ENCODE assay signal across 9 mouse cellular contexts in genomic region chr9:51881386-51881785, GRCm38 (mm10).
DNase-seq lines count a peak whose midpoint lies in the region; ATAC-seq and TF ChIP-seq lines count a peak whose summit lies in the region.
"Had no signal": no experiment of that assay in that cellular context is flagged by ENCODE, and none has a peak within 500 bp of the region (broad histone marks: within the 10 kb centered on the region; RNA-seq: fewer than 3 reads in every experiment).

No protein-coding gene starts in this region.

- TF ChIP-seq POLR2A in cerebellum, adult 2 months (IDR thresholded peaks at IDR 0.05; ENCODE audit: borderline replicate concordance, insufficient read depth, low read length): no peak

- no peak overlapping the region for H3K27ac ChIP-seq in hindbrain, embryonic 11.5 days (ENCODE audit: low read depth, low read length)
- H3K27ac ChIP-seq in hindbrain, embryonic 16.5 days (ENCODE audit: low read depth, low read length): no peak overlapping the region
- H3K27ac ChIP-seq in embryonic facial prominence, embryonic 10.5 days (replicated peaks): peak overlapping the region; percentile 37; the same call in 1 of the 2 replicates
- no peak overlapping the region for H3K27ac ChIP-seq in cerebellum, adult 2 months (ENCODE audit: insufficient read depth, low read length)
- H3K27ac ChIP-seq in intestine, embryonic 16.5 days (ENCODE audit: low read length): no peak overlapping the region
- H3K27ac ChIP-seq: hindbrain, embryonic 15.5 days had no signal

- no peaks in the 10 kb centered on the region for H3K27me3 ChIP-seq in hindbrain, embryonic 11.5 days (ENCODE audit: control insufficient read depth, insufficient read depth, low read length)
- H3K27me3 ChIP-seq in hindbrain, embryonic 16.5 days (replicated peaks; ENCODE audit: control insufficient read depth, insufficient read depth, low read length): no peaks in the 10 kb centered on the region
- H3K27me3 ChIP-seq in embryonic facial prominence, embryonic 10.5 days (replicated peaks; ENCODE audit: low read depth, poor library complexity, severe bottlenecking): no peaks in the 10 kb centered on the region
- H3K27me3 ChIP-seq in cerebellum, adult 2 months (ENCODE audit: control insufficient read depth, insufficient read depth, low read length): no peaks in the 10 kb centered on the region
- no peaks in the 10 kb centered on the region for H3K27me3 ChIP-seq in intestine, embryonic 16.5 days (replicated peaks; ENCODE audit: control insufficient read depth, insufficient read depth, low read length)
- H3K27me3 ChIP-seq: hindbrain, embryonic 15.5 days had no signal

- H3K4me2 ChIP-seq in hindbrain, embryonic 11.5 days (replicated peaks; ENCODE audit: low read depth, low read length): no peak overlapping the region
- H3K4me2 ChIP-seq in hindbrain, embryonic 16.5 days (ENCODE audit: low read length): no peak overlapping the region
- H3K4me2 ChIP-seq in intestine, embryonic 16.5 days (ENCODE audit: low read depth, low read length): no peak overlapping the region
- H3K4me2 ChIP-seq: hindbrain, embryonic 15.5 days had no signal

- peak; percentile 17 for DNase-seq in hindbrain, embryonic 11.5 days (ENCODE audit: low spot score)
- peak; percentile 86 for DNase-seq in NIH3T3 (ENCODE audit: low read depth)
- peak; percentile 39 for DNase-seq in embryonic facial prominence, embryonic 10.5 days (ENCODE audit: low spot score)
- peak; percentile 12 to 60 for DNase-seq in left cerebral cortex, postnatal 25 days (ENCODE audit: low spot score in 2 of 2)
- DNase-seq in cerebellum, adult 2 months: no peak

- no peak for ATAC-seq in hindbrain, embryonic 11.5 days (ENCODE audit: low FRiP score)
- ATAC-seq in hindbrain, embryonic 16.5 days: no peak
- ATAC-seq in megakaryocyte-erythroid progenitor cell, adult 5-6 weeks (replicated peaks; ENCODE audit: low FRiP score, low TSS enrichment, poor library complexity, severe bottlenecking): no peak
- ATAC-seq in intestine, embryonic 16.5 days: no peak

- no peak for TF ChIP-seq CTCF in cerebellum, adult 2 months (IDR thresholded peaks at IDR 0.05; ENCODE audit: borderline replicate concordance, insufficient read depth, low read depth, low read length)

- H3K9ac ChIP-seq in hindbrain, embryonic 11.5 days (ENCODE audit: low read depth, low read length): no peak overlapping the region
- H3K9ac ChIP-seq in hindbrain, embryonic 16.5 days (ENCODE audit: low read depth, low read length): no peak overlapping the region
- H3K9ac ChIP-seq in intestine, embryonic 16.5 days (ENCODE audit: low read depth, low read length): no peak overlapping the region
- H3K9ac ChIP-seq: hindbrain, embryonic 15.5 days had no signal

- WGBS in hindbrain, embryonic 11.5 days: 48% methylated on average over 4 of the region's 4 CpGs
- 46% methylated on average over 4 of the region's 4 CpGs for WGBS in hindbrain, embryonic 16.5 days
- 41% methylated on average over 4 of the region's 4 CpGs for WGBS in embryonic facial prominence, embryonic 10.5 days
- 44% methylated on average over 4 of the region's 4 CpGs for WGBS in cerebellum, adult 2 months
- 29% methylated on average over 4 of the region's 4 CpGs for WGBS in intestine, embryonic 16.5 days

- no peak overlapping the region for H3K4me3 ChIP-seq in hindbrain, embryonic 11.5 days (ENCODE audit: low read depth, low read length)
- H3K4me3 ChIP-seq in hindbrain, embryonic 16.5 days (ENCODE audit: low read length): no peak overlapping the region
- no peak overlapping the region for H3K4me3 ChIP-seq in embryonic facial prominence, embryonic 10.5 days
- H3K4me3 ChIP-seq in cerebellum, adult 2 months (replicated peaks; ENCODE audit: insufficient read depth, low read depth, low read length): no peak overlapping the region
- H3K4me3 ChIP-seq in intestine, embryonic 16.5 days (ENCODE audit: low read length): no peak overlapping the region
- H3K4me3 ChIP-seq: hindbrain, embryonic 15.5 days had no signal

- no peaks in the 10 kb centered on the region for H3K36me3 ChIP-seq in hindbrain, embryonic 11.5 days (ENCODE audit: control insufficient read depth, insufficient read depth, low read length)
- H3K36me3 ChIP-seq in hindbrain, embryonic 16.5 days (ENCODE audit: control insufficient read depth, insufficient read depth, low read length): no peaks in the 10 kb centered on the region
- no peaks in the 10 kb centered on the region for H3K36me3 ChIP-seq in embryonic facial prominence, embryonic 10.5 days (replicated peaks)
- H3K36me3 ChIP-seq in intestine, embryonic 16.5 days (ENCODE audit: control insufficient read depth, insufficient read depth, low read length): no peaks in the 10 kb centered on the region
- H3K36me3 ChIP-seq: hindbrain, embryonic 15.5 days had no signal

- H3K4me1 ChIP-seq in hindbrain, embryonic 11.5 days (replicated peaks; ENCODE audit: control insufficient read depth, insufficient read depth, low read length): no peaks in the 10 kb centered on the region
- no peaks in the 10 kb centered on the region for H3K4me1 ChIP-seq in hindbrain, embryonic 16.5 days (ENCODE audit: control insufficient read depth, insufficient read depth, low read depth, low read length)
- H3K4me1 ChIP-seq in embryonic facial prominence, embryonic 10.5 days: peaks cover 15% of the 10 kb centered on the region
- H3K4me1 ChIP-seq in cerebellum, adult 2 months (ENCODE audit: control insufficient read depth, insufficient read depth, low read length): no peaks in the 10 kb centered on the region
- peaks cover 3% of the 10 kb centered on the region; the same call in 1 of the 2 replicates for H3K4me1 ChIP-seq in intestine, embryonic 16.5 days (ENCODE audit: control insufficient read depth, insufficient read depth, low read length)
- H3K4me1 ChIP-seq: hindbrain, embryonic 15.5 days had no signal

- H3K9me3 ChIP-seq in hindbrain, embryonic 11.5 days (ENCODE audit: control insufficient read depth, low read length): no peaks in the 10 kb centered on the region
- no peaks in the 10 kb centered on the region for H3K9me3 ChIP-seq in hindbrain, embryonic 16.5 days (ENCODE audit: control insufficient read depth, low read length)
- H3K9me3 ChIP-seq in embryonic facial prominence, embryonic 10.5 days: no peaks in the 10 kb centered on the region
- H3K9me3 ChIP-seq in intestine, embryonic 16.5 days (ENCODE audit: control insufficient read depth, low read length): no peaks in the 10 kb centered on the region
- H3K9me3 ChIP-seq: hindbrain, embryonic 15.5 days had no signal

- intact Hi-C loops in left cerebral cortex, postnatal 25 days (cut with DNase I): no loop called here

Comparison
In these comparisons a context has a peak if more than half of its experiments do, and no peak if none do; other contexts are left out.
1. DNase-seq: peak in hindbrain, embryonic 11.5 days (single experiment), NIH3T3 (single experiment), embryonic facial prominence, embryonic 10.5 days (single experiment) and left cerebral cortex, postnatal 25 days (2 of 2); none in cerebellum, adult 2 months (0 of 2).